Mouse (Mus musculus) olfactory bulb, adult 2 months (tissue): ENCODE results near the gene Gpr142.

ENCODE experiments used
- CTCF ChIP-seq: fragments of 200-500 bp; IDR thresholded peaks from 2 replicates; pipeline ENCODE4 v1.5.1; 2012; ENCODE audit warnings: low read depth, mild to moderate bottlenecking, low read length, moderate library complexity; ENCODE audit not compliant: insufficient read depth
- POLR2A ChIP-seq: fragments of 200-500 bp; IDR thresholded peaks from 2 replicates; pipeline ENCODE4 v1.6.1; 2012; ENCODE audit warnings: mild to moderate bottlenecking, low read depth, low read length, moderate library complexity; ENCODE audit not compliant: insufficient read depth

DNA sequence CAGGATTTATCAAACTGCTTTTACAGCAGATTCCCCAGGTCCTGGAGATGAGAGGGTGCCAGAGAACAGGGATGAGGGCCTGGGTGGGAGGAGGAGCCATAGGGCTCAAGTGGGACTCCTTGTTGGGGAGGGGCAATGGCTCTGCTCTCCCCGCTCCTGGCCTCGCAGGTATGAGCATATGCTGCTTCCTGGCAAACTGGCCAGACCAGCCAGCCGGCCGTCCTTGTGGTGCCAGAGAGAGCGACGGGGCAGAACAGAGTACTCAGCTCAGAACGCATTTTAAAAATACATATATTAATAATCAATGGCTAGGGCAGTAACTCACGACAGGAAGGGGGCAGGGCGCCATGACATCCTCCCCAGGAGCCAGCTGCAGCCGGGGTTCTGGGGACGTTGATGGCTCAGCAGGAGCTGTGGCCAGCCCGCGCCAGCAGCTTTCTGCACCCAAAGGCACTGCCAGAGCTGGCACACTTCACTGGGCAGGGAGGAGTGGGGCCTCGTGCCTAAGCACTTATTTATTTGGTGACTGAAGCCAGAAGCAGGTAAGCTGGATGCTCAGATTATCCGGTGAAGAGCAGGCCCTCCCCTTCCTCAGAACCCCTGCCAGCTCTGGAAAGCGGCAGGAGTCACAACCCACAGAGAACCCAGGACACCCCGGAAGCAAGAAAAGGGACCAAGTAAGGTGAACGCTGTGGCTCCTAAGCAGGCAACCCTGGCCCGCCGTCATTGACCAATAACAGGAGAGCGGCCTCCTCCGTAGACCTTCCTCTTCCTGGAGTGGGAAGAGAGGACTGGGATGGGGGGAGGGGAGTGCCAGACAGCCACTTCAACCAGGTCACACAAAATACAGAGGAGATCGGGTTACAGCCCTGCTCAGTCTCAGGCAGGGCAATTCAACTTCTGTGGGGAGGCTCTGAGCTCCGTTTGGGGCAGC lies 31.0 kb downstream of the Gpr142 start:
- no peak for TF ChIP-seq CTCF
- TF ChIP-seq POLR2A, result no peak
